Mouse (Mus musculus) heart, embryonic 15.5 days (tissue): ENCODE measurements around the gene Mtf1. TPM values are rescaled to one million over a fixed set of nuclear protein-coding genes. Genes with fewer than 3 reads are reported as not detected.

ENCODE experiments used
- ATAC-seq: fragments of 200-750 bp; cut with Nextera tagmentation; replicated peaks from 2 replicates; pipeline ENCODE4 v1.8.0; 2017; ENCODE audit warnings: low read depth, moderate TSS enrichment; ENCODE audit not compliant: insufficient number of reproducible peaks, insufficient read depth, low FRiP score
- H3K27ac ChIP-seq: fragments of 300-500 bp; sonication (generic); 2 replicates; pipeline ENCODE4 v1.5.1; 2015; ENCODE audit warnings: mild to moderate bottlenecking, inconsistent platforms
- H3K27me3 ChIP-seq: fragments of 300-500 bp; sonication (generic); 2 replicates; pipeline ENCODE4 v1.6.1; 2015; ENCODE audit warnings: inconsistent platforms
- H3K36me3 ChIP-seq: fragments of 300-500 bp; sonication (generic); 2 replicates; pipeline ENCODE4 v1.6.1; 2015; ENCODE audit warnings: mild to moderate bottlenecking, inconsistent platforms
- H3K4me1 ChIP-seq: fragments of 300-500 bp; sonication (generic); replicated peaks from 2 replicates; pipeline ENCODE4 v1.6.1; 2015; ENCODE audit warnings: inconsistent platforms
- H3K4me2 ChIP-seq: fragments of 300-500 bp; sonication (generic); 2 replicates; pipeline ENCODE4 v1.6.1; 2015; ENCODE audit warnings: inconsistent platforms, mild to moderate bottlenecking, moderate library complexity
- H3K4me3 ChIP-seq: fragments of 300-500 bp; sonication (generic); 2 replicates; pipeline ENCODE4 v1.5.1; 2015; ENCODE audit warnings: mild to moderate bottlenecking, inconsistent platforms
- H3K9ac ChIP-seq: fragments of 300-500 bp; sonication (generic); 2 replicates; pipeline ENCODE4 v1.6.1; 2015; ENCODE audit warnings: mild to moderate bottlenecking, inconsistent platforms
- H3K9me3 ChIP-seq: fragments of 300-500 bp; sonication (generic); replicated peaks from 2 replicates; pipeline ENCODE4 v1.6.1; 2016; ENCODE audit warnings: inconsistent platforms
- WGBS: fragments of 180-500 bp; shearing (Covaris S2); methylation state at CpG from one replicate; pipeline ENCODE4 v1.1.7; 2015; ENCODE audit warnings: mixed read lengths; 5-methylcytosine and 5-hydroxymethylcytosine counted together
- polyA plus RNA-seq: library from polyadenylated mRNA; unstranded; fragments of >200 nt; fragmentation: Nextera tagmentation; extraction: Ambion mirVana; gene quantifications from 2 replicates; pipeline ENCODE4 v1.2.1, GENCODE M21; 2015

Mtf1 gene
- 10.1 and 10.6 TPM in 2 replicates for polyA plus RNA-seq

GRCm38 (mm10) chr4:124801552-124802308, at the start of gene Mtf1:
Gene Mtf1, plus strand, starts transcription at chr4:124802104.
- Histone ChIP-seq H3K4me1 (peaks cover 13% of the 10 kb centered on the region), H3K27ac (peak within 1 kb of the TSS; percentile 99), H3K27me3 (no peaks in the 10 kb centered on the region), H3K4me3 (peak within 1 kb of the TSS; percentile 98), H3K9me3 (no peaks in the 10 kb centered on the region), H3K4me2 (peak within 1 kb of the TSS; percentile 92), H3K36me3 (peaks cover 33% of the 10 kb centered on the region), H3K9ac (peak within 1 kb of the TSS; percentile 99)
- peak; percentile 78 for ATAC-seq
- 4% methylated on average over 21 of the region's 21 CpGs for WGBS

- 17% methylated on average over 15 of the region's 15 CpGs for WGBS
- Histone ChIP-seq H3K4me2 (peak overlapping the region; percentile 97), H3K27ac (peak overlapping the region; percentile 47; the same call in 1 of the 2 replicates), H3K9me3 (no peaks in the 10 kb centered on the region), H3K36me3 (no peaks in the 10 kb centered on the region), H3K27me3 (no peaks in the 10 kb centered on the region), H3K4me1 (peaks cover 31% of the 10 kb centered on the region), H3K9ac (peak overlapping the region; percentile 77), H3K4me3 (peak overlapping the region; percentile 92)
- ATAC-seq, result no peak
Observed at GRCm38 (mm10) chr4:124752281-124753199, 49.4 kb upstream of the Mtf1 start.

- peaks cover 34% of the 10 kb centered on the region for H3K4me1 ChIP-seq
- H3K9ac ChIP-seq, result no peak overlapping the region
- H3K27me3 ChIP-seq, result no peaks in the 10 kb centered on the region
- no peak overlapping the region for H3K4me3 ChIP-seq
- no peak overlapping the region for H3K4me2 ChIP-seq
- WGBS, result 57% methylated on average over 7 of the region's 7 CpGs
- no peak for ATAC-seq
- H3K27ac ChIP-seq, result no peak overlapping the region
- H3K36me3 ChIP-seq, result no peaks in the 10 kb centered on the region
- no peaks in the 10 kb centered on the region for H3K9me3 ChIP-seq
Observed at GRCm38 (mm10) chr4:124755526-124755925, 46.4 kb upstream of the Mtf1 start.

- ATAC-seq, result no peak
- H3K27me3 ChIP-seq, result no peaks in the 10 kb centered on the region
Observed at GRCm38 (mm10) chr4:124759305-124759811, 42.5 kb upstream of the Mtf1 start.

GRCm38 (mm10) chr4:124761201-124761600, 40.7 kb upstream of the Mtf1 start:
- Histone ChIP-seq H3K27ac (no peak overlapping the region), H3K27me3 (no peaks in the 10 kb centered on the region), H3K4me2 (no peak overlapping the region)

More at GRCm38 (mm10) chr4:124759305-124759811, 42.5 kb upstream of the Mtf1 start:
- WGBS, result 64% methylated on average over 7 of the region's 7 CpGs
- Histone ChIP-seq H3K9me3 (no peaks in the 10 kb centered on the region), H3K4me2 (no peak overlapping the region), H3K9ac (no peak overlapping the region), H3K4me3 (no peak overlapping the region), H3K27ac (peak overlapping the region; percentile 42), H3K4me1 (peaks cover 11% of the 10 kb centered on the region), H3K36me3 (no peaks in the 10 kb centered on the region)

GRCm38 (mm10) chr4:124762858-124763452, 38.9 kb upstream of the Mtf1 start:
- Histone ChIP-seq H3K27me3 (no peaks in the 10 kb centered on the region), H3K36me3 (no peaks in the 10 kb centered on the region), H3K4me3 (no peak overlapping the region), H3K4me2 (no peak overlapping the region), H3K27ac (no peak overlapping the region), H3K9me3 (no peaks in the 10 kb centered on the region), H3K4me1 (peaks cover 16% of the 10 kb centered on the region), H3K9ac (no peak overlapping the region)
- no peak for ATAC-seq
- WGBS, result 75% methylated on average over 6 of the region's 6 CpGs

More at GRCm38 (mm10) chr4:124761201-124761600, 40.7 kb upstream of the Mtf1 start:
- ATAC-seq, result no peak
- no peaks in the 10 kb centered on the region for H3K36me3 ChIP-seq
- WGBS, result 41% methylated on average over 1 of the region's 1 CpGs
- H3K9me3 ChIP-seq, result no peaks in the 10 kb centered on the region
- H3K4me3 ChIP-seq, result no peak overlapping the region
- peaks cover 8% of the 10 kb centered on the region for H3K4me1 ChIP-seq
- H3K9ac ChIP-seq, result no peak overlapping the region

- H3K4me1 ChIP-seq, result peaks cover 15% of the 10 kb centered on the region
- no peak for ATAC-seq
- H3K36me3 ChIP-seq, result no peaks in the 10 kb centered on the region
- no peak overlapping the region for H3K4me2 ChIP-seq
- 63% methylated on average over 23 of the region's 23 CpGs for WGBS
- H3K27me3 ChIP-seq, result no peaks in the 10 kb centered on the region
- no peak overlapping the region for H3K4me3 ChIP-seq
- no peak overlapping the region for H3K9ac ChIP-seq
- no peaks in the 10 kb centered on the region for H3K9me3 ChIP-seq
- H3K27ac ChIP-seq, result 0 out of 2 replicates have a peak overlapping the region, but pooled peaks have one; percentile 5
Observed at GRCm38 (mm10) chr4:124765802-124766565, 35.9 kb upstream of the Mtf1 start.

GRCm38 (mm10) chr4:124766566-124766940, 35.4 kb upstream of the Mtf1 start:
- Histone ChIP-seq H3K4me1 (peaks cover 15% of the 10 kb centered on the region), H3K4me3 (no peak overlapping the region), H3K9me3 (no peaks in the 10 kb centered on the region), H3K4me2 (no peak overlapping the region), H3K9ac (no peak overlapping the region), H3K27me3 (no peaks in the 10 kb centered on the region), H3K27ac (no peak overlapping the region), H3K36me3 (no peaks in the 10 kb centered on the region)
- ATAC-seq, result no peak
- WGBS, result 28% methylated on average over 2 of the region's 2 CpGs

GRCm38 (mm10) chr4:124768963-124769591, 32.8 kb upstream of the Mtf1 start:
- Histone ChIP-seq H3K4me1 (peaks cover 28% of the 10 kb centered on the region), H3K27ac (no peak overlapping the region), H3K27me3 (no peaks in the 10 kb centered on the region), H3K4me3 (no peak overlapping the region), H3K9me3 (no peaks in the 10 kb centered on the region), H3K36me3 (no peaks in the 10 kb centered on the region), H3K4me2 (no peak overlapping the region), H3K9ac (no peak overlapping the region)
- ATAC-seq, result no peak
- 69% methylated on average over 13 of the region's 13 CpGs for WGBS

- Histone ChIP-seq H3K4me3 (no peak overlapping the region), H3K9ac (no peak overlapping the region), H3K36me3 (no peaks in the 10 kb centered on the region), H3K4me1 (peaks cover 28% of the 10 kb centered on the region), H3K9me3 (no peaks in the 10 kb centered on the region), H3K27me3 (no peaks in the 10 kb centered on the region), H3K27ac (no peak overlapping the region), H3K4me2 (no peak overlapping the region)
- 67% methylated on average over 5 of the region's 5 CpGs for WGBS
- ATAC-seq, result no peak
Observed at GRCm38 (mm10) chr4:124770624-124771023, 31.3 kb upstream of the Mtf1 start.
